Mouse (Mus musculus): ENCODE results near the gene Fgf8. TPM values are rescaled to one million over a fixed set of nuclear protein-coding genes. Genes with fewer than 3 reads are reported as not detected.

Fgf8 gene
- polyA plus RNA-seq (2017; shearing (Covaris generic)): not detected

DNA sequence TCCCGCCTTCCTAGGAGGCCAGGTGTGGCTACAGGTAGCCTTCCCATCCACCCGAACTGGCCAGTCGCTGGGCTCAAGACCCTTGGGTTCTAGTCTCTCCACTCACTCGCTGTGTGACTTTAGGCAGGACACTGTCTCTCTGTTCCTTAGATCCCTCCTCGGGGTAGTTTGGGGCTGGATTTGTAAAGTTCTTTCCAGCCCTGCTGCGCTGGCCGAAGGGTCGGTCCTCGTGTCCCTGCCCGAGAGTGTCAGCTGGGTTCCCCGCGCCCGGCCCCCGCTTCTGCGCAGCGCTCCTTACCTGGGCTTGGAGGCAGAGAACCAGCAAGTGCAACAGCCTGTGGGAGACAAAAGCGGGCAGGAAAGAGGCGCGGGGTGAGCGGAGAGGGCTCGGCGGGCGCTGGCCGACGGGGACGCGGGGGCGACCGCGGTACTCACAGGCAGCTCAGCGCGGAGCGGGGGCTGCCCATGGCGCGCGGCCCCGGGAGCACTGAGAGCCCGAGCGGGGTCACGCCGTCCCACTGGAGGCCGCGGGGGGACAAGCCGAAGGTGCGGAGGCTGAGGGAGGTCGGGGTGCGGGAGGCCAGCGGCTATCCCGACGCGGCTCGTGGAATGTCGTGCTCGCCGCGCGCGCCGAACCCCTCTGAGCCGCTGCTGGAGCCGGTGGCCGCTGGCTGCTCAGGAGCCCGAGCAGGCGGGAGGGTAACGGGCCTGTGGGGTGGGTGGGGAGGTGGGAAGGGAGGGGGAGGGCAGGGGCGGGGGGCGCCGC lies at the start of gene Fgf8:
Gene Fgf8, minus strand, starts transcription at position 698 of the 766 bp plus-strand sequence.
- peak; percentile 42 for ATAC-seq

DNA sequence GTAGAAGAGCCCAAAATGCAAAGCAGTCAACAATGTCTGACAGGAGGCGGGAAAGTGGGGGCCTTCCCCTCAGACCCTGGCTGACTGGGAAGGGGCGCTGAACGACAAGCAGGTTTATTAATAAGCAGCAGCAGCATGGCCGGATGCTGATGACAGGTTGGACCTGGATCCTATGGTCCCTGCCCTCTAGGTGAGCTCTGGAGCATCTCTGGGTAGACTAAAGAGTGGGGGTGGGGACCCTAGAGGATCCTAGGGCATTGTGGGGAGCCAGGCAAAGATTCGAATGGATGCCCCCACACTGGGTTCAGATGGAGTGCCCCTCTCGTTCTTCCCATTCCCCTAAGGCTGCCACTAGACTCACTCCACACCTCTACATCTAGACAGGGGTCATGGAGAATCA lies 49.7 kb upstream of the Fgf8 start:
- no peak for ATAC-seq

DNA sequence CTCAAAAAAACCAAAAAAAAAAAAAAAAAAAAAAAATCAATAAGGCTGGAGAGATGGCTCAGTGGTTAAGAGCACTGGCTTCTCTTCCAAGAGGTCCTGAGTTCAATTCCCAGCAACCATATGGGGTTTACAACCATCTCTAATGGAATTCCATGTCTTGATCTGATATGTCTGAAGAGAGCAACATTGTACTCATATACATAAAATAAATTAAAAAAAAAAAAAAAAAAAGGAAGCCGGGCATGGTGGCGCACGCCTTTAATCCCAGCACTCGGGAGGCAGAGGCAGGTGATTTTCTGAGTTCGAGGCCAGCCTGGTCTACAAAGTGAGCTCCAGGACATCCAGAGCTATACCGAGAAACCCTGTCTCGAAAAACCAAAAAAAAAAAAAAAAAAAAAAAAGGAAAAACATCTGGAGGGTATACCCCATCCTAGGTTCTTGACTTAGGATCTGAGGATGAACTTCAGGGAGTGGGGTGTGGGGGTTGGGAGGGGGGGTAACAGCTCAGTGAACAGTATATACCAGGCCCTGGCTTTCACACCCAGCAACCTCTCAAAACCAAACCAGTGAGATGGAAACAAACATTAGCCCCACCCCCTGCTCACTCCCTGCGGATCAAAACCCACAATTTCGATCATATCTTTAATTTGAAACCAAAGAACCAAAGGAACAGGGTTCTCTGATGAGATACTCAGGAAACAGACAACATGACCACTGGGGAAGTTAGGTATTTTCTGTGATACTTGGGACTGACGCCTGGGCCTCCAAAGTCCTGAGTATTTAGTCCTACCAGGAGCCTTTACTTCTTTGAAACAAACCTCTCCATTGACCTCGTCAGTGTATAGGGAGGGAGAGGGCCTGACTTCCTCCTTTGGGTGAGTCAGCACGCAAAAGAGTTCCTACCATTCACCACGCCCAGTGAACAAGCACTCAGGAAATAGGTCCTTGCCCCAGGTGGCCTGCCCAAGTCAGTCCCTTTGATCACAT lies 47.5 kb upstream of the Fgf8 start:
- ATAC-seq: peak; percentile 87

DNA sequence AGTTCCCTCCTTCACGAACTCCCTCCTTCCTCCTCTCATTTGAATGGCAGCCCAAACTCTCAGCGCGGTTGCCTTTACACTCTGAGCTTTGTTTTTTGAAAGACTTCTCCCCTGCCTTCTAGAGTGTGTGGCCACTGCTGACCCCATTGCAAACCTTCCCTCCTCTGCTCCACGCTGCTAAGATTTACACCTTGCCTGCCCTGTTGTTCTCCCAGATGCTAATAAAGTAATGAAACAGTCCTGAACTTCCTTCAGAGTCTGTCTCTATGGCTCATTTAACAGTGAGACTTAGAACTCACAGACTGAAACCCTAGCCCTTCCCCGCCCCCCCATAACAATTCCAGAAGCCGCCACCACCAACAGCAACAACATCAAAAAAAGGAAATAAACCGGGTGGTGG lies 46.6 kb upstream of the Fgf8 start:
- no peak for ATAC-seq

DNA sequence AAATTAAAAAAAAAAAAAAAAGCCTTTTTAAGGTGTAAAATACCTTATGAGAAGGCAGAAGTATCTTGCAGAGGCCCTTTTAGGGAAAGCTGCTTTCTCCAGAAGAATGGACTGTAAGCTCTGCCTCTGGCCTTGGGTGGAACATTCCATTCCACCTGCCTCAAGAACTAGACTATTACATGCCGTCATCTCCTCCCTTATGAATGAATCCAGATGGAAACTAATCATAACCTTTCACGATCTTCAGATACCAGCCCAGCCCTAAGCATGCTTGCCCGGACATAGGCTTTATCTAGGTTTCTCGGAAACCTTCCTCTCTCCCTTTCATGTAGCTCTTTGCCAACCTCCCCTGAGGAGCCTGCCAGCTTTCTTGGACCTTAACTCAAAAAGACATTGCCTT lies 45.6 kb upstream of the Fgf8 start:
- ATAC-seq: no peak

DNA sequence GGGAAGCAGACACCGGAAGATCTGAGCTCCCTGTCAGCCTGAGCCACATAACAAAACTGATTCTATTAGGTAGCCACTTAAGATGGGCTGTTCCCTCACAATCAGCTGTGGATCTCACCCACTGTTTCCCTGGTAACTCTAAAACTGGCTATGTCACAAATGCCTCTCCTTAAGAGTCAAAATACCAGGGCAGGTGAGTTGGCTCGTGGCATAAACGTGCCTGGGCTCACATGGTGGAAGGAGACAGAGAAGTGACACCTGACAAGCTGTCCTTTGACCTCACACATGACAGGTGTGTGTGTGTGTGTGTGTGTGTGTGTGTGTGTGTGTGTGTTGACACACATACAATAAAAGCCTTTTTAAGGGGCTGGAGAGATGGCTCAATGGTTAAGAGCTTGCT lies 44.7 kb upstream of the Fgf8 start:
- ATAC-seq: no peak

DNA sequence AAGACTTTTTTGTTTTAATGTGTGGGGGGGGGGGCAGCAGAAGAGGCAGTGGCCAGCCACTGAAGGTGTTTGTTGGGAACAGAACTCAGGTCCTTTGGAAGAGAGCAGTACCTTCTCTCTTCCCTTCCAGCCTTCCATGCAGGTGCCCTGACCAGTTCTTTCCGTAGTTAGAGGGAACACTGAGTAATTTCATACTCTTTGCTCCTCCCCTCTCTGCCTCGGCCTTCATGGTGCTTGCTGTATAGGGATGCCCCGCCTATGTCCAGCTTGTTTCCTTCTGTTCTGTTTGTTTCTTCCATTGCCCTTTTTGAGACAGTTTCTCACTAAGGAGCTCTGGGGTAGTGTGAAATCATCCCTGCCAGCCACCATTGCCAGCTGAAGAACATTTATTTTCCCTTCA lies 42.8 kb upstream of the Fgf8 start:
- ATAC-seq: no peak

DNA sequence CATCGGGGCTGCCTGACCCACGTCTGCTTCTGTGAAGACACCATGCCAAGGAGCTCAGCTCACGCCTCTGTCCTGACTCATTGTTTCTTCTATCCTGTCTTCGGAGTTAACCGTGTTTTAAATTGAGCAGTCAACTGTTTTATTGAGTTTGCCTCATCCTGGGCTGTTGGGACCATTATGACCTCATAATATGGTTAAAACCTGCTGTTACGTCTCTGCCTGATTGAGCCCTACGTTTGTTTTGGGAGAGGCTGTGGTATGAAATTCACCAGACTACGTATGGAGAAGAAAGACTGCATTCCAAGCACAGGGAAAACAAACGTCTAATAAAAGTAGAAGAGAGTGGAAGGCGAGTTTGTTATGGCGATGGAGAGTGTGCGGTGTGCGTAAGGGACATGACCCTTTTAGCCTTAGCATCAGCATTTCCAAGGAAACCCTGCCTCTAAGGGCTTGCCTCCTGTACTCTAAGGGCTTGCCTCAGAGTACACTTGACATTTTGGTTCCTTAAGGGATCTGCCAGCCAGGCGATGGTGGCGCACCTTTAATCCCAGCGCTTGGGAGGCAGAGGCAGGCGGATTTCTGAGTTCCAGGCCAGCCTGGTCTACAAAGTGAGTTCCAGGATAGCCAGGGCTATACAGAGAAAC lies 41.3 kb upstream of the Fgf8 start:
- ATAC-seq: peak; percentile 1

DNA sequence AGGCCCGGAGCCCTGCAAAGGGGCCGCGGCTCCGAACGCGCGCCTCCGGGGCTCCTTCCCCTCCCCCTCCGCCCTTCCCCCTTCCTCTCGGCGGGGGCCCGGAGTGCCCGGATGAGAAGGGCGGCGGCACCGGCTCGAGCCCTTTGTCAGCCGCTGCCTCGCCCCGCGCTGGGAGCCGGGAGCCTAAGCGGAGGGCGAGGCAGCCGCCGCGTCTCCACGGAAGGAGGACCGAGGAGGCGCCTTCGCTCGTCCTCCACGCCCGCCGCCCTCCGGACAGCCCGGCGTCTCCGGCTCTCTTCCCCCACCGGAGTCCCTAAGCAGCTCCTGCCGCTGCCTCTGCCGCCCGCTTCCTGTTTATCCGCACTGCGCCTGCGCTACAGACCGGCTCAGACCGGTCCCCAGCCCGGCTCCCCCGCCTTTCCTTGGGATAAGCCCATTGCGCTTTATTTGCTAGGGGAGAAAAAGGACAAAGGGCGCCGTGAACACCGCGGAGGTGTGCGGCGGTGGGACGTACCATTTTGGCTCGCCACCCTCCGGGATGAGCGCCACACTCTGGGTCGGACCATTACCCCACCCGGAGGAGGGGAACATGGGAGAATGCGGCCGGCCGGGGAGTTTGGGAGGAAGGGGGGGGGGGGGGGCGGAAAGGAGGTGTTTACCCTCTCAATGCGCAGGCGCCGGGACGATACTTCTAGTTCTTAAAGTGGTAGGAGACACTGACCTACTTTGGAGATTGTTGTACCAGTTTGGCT lies 40.6 kb upstream of the Fgf8 start, which contains the start of gene Mgea5:
Gene Mgea5, minus strand, starts transcription at position 657 of the 752 bp plus-strand sequence.
- ATAC-seq: peak; percentile 95

DNA sequence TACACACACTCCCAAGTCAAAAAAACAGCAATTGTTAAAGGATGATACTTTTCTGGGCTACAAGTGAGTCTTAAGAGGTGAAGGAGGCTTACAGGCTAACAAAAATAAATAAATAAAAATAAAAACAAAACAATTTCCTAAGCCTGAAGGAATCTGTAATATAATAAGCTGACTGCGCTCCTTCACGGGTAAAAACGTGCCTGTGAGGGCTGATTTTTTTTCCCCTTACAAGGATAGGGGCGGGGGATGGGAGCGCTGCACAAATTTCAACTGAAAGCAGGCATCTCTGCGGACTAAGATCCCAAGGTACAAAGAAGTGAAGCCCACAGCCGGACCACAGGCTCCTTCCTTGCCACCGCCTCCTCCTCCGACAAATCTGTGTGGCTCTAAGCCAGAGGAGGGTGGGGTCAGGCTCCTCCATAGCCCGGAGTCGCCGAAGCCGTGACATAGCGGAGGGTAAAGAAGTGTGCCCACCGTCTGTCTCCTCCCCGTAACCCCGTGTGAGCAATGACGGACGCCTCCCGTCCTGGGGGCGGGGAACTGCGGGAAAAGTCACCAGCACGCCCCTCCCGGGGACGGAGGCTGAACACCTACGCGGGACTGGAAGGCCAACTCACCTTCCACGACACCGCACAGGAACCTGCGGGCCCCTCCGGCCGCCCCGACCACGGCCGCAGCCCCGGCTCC lies 39.7 kb upstream of the Fgf8 start:
- ATAC-seq: no peak

DNA sequence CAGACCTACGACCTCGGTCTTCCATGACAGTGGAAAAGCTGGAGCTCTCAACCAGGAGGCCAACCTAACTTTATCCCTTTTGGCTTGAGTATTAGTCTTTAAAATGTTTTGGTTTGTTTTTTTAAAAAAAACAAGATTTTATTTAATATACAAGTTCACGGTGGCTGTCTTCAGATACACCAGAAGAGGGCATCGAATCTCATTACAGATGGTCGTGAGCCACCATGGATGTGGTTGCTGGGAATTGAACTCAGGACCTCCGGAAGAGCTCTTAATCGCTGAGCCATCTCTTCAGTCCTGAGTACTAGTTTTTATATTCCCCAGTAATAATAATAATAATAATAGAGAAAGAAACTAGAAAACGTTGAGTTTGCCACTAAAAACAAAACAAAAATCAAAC lies 39.0 kb upstream of the Fgf8 start:
- no peak for ATAC-seq

DNA sequence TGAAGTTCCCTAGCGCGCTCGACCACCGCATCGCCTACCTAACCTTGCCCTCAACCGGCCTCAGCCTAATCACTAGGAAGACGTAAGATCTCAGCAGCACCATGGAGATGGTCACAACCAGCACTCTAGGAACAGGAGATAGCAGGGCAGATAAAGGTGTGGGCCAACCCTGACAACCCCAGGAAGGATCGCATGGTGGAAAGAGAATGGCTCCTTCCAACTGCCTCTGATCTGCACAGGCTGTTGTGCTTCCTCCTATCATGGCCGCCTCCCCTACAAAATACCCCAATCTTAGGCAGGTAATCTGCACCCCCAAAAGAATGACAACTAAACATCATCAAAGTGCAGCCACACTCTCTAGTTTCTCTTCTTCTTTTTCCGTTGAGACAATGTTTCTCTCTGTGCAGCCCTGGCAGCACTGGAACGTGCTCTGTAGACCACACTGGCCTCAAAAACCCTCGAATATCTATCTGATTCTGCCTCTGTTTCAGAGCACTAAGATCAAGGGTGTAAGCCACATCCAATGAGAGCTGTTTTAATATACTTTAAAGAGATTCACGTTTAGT lies 37.7 kb upstream of the Fgf8 start:
- ATAC-seq: no peak

DNA sequence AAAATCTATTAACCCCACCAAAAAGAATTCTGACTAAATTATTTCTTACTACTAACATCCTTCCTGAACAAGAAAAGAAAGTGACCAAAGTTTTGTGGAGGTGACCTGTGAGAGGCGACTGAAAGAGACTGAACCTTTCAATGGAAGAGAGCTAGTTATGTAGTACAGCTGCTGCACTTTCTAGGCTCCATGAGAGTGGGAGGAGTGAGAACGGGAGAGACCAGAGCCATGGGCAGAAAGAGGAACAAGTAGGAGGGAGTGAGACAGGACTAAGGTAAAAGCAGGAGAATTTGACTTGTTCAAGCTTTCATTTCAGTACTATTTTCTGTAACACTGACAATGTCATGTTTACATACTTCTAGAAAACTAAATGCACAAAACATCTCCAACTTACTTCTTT lies 32.8 kb upstream of the Fgf8 start:
- no peak for ATAC-seq

DNA sequence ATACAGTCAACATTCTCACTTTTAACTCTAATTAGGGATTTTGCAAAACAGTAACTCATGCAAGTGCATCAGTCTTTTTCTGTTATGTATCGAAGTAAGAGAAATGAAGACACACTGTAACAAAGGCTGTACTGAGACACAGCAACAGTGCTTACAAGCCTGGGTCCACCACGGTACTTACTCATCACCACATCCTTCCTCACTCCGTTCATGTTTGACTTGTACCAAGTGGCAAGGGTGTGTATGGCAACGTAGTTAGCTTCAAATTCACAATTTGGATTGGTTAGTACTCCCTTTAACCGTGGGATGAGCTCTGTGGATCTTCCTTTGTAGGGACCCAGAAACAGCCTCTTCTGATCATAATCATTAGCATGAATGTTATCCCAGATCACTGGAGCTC lies 28.8 kb upstream of the Fgf8 start:
- ATAC-seq: no peak

DNA sequence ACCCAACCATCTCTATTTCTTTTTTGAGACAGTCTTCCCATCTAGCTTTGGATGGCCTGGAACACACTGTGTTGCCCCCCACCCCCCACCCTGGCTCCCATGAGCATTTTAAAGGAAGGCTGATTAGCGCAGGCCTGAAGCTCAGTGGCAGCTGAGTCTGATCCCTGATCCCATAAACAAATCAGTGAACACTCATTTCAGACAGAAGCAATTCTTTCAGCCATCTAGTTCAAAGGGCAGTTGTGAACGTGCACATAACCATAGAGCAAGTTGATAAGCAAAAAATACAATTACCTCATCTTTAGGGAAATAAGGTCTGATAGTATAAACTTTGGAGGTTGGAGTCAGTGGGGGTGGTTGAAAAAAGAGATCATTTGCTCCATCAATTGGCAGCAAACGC lies 18.1 kb upstream of the Fgf8 start:
- ATAC-seq: no peak

DNA sequence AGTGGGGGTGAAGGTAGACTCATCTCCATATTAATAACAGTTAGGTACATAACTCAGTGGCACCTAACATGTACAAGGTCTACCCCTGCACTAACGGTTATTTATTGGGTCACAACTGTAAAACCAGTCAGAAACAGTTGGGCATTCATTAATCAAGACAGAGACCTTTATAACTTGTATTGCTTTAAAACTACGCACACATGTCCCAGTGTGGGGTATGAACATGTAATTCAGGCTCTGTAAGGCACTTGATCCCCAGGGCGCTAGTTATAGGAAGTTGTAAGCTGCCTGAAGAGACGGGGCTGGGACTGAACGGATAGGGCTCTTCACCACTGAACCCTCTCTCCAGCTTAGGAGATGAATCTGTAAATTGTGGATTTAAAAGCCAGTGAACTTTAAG lies 16.0 kb upstream of the Fgf8 start:
- ATAC-seq: no peak

DNA sequence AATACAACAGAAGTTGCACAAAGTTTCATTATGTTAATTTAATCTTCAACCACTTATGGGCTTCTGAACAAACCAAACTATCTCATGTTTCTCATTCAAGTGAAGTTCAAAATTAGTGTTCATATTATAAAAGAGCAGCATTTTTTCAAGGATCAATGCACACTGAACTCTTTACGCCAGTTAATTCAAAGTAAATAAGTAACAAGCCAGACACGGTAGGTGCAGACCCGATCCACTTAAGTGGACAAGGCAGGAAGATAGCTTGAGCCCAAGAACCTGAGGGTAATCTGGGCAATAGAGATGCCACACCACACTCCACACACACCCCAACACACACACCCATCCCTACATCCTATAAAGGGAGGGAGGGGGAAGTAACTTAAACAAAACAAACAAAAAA lies 10.8 kb upstream of the Fgf8 start:
- no peak for ATAC-seq

DNA sequence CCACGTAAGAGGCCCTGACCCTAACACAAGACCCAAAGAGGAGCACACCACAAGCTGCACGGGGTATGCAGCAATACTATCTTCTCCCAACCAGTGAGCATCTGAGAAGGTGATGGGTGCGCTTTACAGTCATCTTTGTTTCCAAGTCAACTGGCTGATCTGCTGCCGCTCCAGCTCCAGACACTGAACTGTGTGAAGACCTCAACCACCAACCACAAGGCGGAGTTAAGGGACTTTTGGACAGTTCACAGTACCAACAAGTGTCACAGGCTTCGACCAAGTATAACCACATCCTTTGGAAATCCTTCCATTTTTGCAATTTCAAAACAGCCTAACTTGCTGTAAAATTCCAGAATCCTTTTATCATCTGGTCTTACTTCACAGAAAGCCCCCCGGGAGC lies 9.2 kb upstream of the Fgf8 start:
- ATAC-seq: no peak

DNA sequence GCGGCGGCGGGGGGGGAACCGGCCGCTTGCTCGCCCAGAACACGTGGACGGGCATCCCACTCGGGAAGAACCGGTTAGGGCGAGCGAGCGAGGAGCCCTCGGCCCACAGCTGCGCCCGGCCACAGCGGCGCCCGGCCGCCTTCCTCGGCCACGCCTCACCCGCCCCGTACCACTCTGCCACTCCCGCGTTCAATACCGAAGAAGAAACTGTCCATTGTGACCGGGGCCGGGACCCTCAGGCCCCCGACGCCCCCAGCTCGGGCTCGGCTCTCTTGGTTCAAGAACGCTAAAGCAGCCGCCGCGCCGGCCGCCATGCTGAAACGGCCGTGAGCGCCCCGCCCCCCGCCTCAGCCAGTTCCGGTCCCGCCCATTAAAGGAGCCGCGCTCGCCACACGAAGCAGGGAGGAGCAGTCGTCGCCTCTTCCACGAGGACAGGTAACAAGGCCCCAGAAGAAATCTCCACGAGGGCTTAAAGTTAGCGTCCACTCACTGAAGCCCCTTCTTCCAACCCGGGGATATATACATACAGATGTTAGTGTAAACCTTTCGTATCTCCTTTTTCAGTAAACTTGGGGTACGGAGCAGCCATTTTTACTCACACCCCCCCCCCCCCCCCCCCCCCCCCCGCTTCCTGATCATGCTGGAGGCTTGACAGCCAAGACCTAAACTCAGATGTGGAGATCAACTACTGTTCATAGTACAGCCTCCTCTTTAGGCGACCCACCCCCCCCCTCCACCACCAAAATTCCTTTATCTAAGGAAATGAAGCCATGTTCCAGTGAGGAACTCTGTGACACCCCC lies 6.7 kb upstream of the Fgf8 start, which contains the start of gene Npm3:
Gene Npm3, minus strand, starts transcription at position 349 of the 801 bp plus-strand sequence.
- ATAC-seq: peak; percentile 82

DNA sequence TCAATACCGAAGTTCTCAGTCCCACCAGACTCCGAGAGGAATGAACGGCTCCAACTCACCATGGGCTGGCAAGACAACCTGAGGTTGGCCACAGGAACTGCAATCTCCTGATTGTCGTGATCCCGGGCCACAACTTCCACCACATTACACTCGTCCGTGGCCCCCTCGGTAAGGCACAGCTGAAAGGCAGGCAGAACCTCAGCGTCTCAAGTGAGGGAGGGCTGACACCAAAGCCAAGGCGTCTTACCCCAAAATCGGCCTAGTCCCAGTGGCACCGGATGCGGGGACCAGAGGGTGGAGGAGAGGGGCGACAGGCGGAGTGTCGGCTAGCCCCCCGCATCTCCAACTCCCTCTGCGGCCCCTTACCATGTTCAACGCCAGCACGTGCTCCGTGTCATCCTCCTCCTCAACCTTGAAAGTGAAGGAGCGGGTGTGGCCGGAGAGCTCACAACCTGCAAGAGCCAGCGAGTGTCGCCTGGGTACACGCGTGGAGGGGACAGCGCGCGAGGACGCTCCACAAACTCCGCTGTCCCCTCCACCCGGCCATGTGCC lies 6.1 kb upstream of the Fgf8 start:
- ATAC-seq: peak; percentile 38

Measured in CD4-positive, CD25-positive, alpha-beta regulatory T cell, adult 4 months (primary cell).